Mouse (Mus musculus): ENCODE measurements around the gene Hao2.

Hao2 gene

DNA sequence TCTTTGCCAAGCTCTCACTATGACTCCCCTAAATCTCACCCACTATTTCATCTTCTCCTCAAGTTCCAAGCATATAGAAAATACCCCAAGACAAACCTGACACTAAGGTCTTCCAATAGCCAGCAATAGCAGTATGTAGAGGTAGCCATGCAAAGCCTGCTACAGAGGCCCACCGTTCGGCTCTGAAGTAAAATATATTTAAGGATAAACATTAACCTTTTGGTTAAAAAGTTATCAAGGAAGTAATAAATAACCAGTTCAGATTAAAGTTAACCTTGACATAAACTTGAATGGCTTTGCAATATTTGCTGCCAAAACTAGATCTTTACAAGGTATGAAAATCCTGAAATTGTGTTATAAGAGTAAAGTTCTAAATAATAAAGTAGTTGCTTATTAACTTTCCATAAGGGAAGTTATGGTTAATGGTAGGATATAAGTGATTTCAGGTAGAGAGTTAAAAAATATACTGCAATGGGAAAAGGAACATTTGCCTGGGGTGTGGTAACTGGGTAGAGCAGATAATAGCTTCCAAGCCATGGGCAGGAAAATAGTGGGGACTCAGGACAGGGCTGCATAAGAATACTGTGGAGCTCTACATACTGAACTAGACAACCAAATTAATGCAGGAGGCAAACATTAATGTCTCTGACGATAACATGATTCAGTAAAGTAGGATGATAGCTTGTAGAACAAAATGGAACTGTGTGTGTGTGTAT lies at the start of gene Hao2:
Gene Hao2, minus strand, starts transcription at position 183 of the 716 bp plus-strand sequence.
- no peak for DNase-seq (ENCODE audit: low read depth in 1 of 2, low spot score in 2 of 2)

DNA sequence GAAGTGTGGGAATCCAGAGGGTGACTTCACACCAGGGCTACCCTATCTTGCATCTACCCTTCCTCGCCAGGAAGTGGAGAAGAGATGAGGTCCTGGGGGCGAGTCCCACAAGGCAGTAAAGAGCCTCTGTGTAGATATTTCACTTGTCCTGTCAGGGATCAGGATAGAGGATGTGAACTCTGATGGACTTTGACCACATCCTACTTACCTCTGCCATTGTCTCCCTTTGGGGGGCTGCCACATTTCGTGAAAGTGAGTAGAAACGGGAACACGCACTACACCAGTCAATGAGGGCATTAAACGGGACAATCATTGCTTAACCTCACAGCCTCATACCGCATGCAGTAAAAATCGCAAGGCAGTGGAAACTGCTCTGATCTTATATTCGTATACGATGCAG lies 48.6 kb upstream of the Hao2 start:
- DNase-seq (ENCODE audit: low read depth in 1 of 2, low spot score in 2 of 2) = no peak

DNA sequence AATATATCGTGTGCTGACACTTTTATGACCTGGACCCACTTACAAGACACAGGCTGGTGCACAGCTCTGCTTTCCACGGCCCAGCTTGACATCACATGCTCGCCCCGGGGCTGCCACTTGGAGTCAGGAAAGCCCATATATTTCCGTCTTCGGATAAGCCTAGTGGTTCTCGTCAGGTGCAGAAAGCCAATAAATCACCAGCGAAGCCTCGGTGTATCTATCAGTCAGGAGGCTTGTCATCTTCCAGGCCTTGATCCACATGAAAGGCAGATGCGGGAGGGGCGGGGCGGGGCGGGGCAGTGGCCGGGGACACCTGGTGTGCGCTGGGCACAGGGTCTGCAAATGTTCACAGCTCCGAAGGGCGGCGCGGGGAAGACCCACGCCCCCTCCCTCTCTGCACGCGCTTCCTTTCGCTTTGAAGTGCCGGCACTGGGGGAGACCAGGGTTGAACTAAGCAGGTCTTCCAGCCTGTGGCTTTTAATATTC lies 48.1 kb upstream of the Hao2 start:
- DNase-seq (ENCODE audit: low read depth in 1 of 2, low spot score in 2 of 2) = no peak

DNA sequence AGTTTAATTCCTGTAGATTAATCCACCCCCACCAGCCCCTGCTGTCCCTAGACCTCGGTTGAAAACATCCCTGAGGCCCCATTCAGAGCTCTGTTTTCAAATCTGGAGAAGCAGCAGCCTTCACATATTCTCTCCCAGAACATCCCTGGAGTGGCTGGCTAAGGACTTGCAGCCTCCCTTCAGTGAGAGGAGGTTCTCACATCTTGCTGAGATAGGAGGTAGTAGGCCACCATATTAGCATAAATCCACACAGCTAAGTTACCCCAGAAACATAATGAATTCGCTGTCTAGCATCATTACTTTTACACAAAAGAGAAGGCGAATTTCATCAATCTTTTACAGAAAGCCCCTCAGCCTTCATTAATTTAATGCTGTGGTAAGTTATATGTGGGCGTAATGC lies 47.2 kb upstream of the Hao2 start:
- DNase-seq (ENCODE audit: low read depth in 1 of 2, low spot score in 2 of 2) = no peak

DNA sequence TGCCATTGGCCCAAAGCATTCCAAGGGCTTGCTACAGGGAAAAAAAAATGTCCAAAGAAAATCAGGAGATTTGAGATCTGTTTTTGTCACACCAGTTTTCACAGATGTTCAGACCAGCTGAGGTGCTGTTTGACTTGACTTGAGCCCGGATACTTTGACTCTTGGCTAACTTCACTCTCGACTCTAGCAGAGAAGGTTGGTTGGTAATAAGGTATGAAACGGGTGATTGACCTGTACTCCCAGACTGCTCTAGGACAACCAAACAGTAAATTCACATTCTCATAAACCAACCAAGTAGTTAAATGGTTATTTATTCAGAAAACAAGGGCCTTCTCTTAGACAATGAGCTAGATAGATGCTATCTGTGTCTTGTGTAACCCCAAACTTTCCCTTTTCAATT lies 43.4 kb upstream of the Hao2 start:
- DNase-seq (ENCODE audit: low read depth in 1 of 2, low spot score in 2 of 2) = no peak

DNA sequence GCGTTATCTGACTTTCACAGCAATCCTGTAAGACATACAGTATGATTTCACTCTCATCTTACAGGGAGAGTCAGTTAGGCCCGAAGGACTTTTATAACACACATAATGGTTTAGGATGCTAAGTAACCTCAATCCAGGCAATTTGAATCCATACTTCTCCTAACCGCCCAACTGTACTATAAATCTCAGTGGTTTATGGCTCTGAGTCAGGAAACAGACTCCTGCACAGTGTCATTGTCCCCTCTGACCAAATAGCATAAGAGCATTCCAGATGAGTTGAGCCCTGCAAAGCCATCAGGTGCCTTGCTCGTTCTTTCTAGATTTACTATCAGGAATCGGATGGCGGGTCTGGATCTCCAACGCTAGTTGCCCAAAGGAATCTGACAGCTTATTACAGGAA lies 41.6 kb upstream of the Hao2 start:
- no peak for DNase-seq (ENCODE audit: low read depth in 1 of 2, low spot score in 2 of 2)

DNA sequence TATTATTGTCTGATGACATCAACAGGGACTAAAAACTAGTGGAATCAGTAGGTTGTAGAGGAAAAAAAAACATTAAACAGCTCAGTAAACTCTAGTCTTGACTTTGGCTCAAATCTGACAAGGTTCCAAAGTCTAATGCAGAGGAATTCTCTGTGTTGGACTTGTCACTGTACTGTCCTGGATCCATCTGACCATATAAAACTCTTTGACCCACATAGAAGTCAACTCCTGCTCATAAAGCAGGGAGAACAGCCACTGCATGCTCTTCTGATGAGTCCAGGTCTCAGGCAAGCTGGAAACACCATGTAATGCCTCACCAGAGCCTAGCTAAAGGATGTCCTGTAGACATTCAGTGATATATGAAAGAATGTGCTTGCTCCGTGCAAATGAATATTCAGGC lies 41.0 kb upstream of the Hao2 start:
- DNase-seq (ENCODE audit: low read depth in 1 of 2, low spot score in 2 of 2) = no peak

DNA sequence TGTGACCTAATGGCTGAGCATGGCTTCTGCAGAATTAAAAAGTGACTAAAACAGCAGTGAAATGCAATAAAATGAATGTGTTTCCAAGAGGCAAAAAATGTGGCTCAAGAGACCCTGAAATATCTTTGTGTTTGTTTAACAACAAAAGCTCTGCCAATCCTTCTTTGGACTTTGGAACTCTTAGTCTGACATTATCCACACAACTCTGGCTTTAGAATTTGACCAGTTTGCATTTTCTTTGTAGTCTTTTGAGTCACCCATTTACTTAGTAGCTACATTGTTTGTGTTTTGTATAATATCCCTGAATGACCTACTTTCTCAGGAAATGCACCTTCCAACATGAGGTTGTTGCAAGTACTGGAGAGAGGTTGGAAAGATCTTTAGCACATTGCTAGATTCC lies 39.4 kb upstream of the Hao2 start:
- no peak for DNase-seq (ENCODE audit: low read depth in 1 of 2, low spot score in 2 of 2)

DNA sequence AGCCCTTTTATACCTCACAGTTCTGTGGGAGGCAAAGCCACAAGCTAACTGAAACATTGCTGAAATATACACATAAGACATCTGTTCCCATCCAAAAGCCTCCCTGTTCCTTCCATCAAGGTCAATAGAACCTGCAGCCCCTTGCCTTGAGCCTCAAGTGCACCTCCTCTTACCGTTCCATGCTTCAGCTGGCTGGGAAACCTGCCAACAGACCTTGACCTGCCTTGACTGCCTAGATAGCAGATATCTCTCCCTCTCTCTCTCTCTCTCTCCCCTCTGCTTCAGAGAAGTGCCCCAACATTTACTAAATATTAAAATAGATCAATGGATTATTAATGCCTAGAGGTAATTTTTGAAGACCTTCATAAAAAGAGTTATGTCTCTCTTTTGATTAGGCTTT lies 38.8 kb upstream of the Hao2 start:
- no peak for DNase-seq (ENCODE audit: low read depth in 1 of 2, low spot score in 2 of 2)

DNA sequence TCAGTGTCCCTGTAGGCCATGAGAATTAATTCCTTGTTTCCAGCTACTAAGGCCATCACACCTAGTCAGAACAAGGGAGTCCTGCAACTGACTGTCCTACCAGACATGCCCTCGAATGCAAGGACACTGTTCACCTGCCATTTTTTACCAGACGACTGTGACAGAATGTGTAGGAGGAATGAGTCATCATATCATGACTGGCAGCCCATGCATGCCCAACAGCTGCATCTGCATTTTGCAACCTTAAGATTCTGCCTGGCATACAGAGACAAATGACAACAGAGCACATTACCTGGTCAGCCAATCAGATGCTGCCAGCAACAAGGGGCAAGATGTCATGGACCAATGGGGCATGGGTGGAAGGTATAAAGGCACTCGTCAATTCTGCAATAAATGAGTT lies 27.4 kb upstream of the Hao2 start:
- no peak for DNase-seq (ENCODE audit: low read depth in 1 of 2, low spot score in 2 of 2)

DNA sequence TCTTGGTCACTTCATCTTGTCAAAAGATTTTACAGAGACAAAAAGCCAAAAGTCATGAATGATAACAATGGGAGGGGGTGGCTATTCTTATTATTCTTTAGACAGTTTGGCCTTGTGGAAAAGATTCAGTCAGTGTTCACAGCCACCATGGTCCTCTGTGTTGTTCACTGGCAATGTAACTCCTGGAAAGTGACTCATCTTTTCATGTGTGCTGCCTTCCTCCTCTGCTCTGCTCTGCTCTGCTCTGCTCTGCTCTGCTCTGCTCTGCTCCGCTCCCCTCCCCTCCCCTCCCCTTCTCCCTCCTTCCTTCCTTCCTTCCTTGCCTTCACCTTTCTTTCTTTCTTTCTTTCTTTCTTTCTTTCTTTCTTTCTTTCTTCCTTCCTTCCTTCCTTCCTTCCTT lies 24.2 kb upstream of the Hao2 start:
- DNase-seq (ENCODE audit: low read depth in 1 of 2, low spot score in 2 of 2) = no peak

DNA sequence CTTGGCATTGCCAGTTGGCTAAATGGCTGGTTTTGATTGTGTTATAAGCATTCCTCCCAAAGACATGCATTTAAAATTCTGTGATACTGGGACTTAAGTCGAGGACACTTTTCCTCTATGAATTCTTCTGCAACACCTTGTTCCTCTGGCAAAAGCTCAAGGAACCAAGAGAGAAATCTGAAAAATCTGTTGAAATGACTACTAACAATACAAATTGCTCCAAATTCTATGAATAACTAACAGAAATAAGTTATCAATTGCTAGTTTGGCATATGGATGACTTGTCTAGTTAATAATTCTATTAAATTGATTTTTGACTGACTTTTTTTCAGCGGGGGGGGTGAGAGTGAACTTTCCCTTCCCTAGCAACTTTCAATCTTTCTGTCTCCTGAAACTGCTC lies 23.8 kb upstream of the Hao2 start:
- DNase-seq (ENCODE audit: low read depth in 1 of 2, low spot score in 2 of 2) = no peak

DNA sequence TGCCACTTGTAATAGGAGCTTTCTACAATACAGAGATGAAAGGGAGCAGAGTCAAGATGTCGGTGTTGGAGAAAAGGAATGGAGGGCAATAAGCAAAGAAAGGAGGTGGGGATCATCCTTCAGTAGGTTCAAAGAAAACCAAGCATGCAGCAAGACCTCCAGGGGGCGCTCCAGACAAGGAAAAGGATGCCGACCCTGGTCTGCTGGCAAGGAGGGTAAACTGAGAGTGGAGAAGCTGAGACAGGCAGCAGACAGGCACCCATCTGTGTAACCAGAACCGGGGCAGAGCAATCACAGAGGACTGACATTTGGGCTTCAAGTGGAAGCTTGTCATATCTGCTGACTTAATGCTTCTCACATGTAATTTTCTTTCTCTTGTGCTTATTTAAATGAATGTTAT lies 22.6 kb upstream of the Hao2 start:
- no peak for DNase-seq (ENCODE audit: low read depth in 1 of 2, low spot score in 2 of 2)

DNA sequence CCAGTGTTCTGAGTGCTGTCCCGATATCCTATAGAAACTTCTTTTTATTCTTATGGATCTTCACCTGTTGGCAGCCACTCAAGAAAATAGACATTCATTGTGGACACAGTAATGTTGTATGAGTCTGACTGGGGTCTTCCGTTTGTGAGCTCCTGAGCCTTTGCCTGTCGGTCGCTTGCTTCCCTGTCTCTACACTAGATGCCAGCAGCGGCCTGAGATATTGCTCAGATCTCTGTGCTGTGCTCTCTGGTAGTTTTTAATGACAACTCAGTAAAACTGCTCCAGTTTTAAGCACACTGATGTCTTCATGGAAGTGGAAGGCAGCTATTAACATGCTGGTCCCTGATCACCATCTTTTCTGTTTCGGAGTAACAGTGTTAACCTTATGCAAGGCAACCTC lies 20.6 kb upstream of the Hao2 start:
- DNase-seq (ENCODE audit: low read depth in 1 of 2, low spot score in 2 of 2) = no peak

DNA sequence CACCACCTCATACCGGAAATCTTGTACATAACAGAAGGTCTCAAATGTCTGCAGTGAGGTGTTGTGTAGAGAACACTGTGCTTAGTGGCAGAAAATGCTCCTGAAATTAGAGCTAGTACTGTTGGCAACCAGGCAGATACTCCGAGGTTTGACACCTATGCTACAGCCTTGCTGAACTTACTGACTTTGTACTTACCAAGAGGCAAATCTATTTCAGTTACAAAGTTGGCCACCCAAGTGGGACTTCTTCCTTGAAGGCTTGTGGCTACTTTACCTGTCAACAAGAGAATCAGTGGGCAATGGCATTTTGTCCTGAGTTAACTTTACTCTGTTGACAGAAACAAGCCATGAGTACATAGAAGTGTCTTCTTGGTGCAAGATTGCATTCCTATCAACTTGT lies 4.6 kb upstream of the Hao2 start:
- no peak for DNase-seq (ENCODE audit: low read depth in 1 of 2, low spot score in 2 of 2)

DNA sequence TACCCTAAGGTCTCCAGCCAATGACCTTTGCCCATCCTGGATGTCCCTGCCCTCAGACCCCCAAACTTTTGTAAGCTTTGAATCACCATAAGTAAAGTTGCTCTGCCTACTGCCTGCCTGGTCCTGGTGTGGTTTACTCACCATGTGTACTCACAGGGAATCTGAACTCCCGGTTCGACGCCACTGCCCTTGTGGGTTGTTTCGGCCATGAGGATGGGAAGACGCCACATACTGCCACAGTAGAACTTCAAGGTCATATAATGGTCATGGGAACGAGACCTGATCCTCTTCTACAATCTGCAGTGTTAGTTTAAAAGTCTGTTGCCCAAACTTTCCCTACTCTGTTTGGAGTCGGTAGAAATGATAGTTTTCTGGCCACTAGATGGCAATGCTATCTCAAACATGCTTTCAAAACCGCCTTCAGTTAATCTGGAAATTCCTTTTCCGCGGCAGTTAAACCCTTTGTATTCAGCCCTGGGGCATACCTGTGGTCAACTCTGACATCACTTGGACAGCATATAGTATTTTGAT lies 2.1 kb upstream of the Hao2 start:
- no peak for DNase-seq (ENCODE audit: low read depth in 1 of 2, low spot score in 2 of 2)

DNA sequence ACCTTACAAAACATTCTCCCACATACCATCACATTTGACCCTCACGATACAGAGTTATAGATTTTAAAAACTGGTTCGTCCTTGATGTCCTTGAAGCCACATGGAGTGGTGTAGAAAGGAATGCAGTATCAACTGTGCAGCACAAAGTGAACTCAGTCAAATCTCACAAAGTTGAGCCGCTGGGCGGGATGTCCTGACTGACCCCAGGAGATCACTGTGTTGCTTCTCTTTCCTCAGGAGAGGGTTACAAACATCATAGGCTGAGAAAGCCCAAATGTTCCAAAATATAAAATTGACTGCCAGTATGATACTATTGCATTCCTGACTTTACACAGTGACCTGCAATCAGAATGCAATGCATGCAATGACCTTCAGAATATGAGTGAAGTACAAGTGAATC lies 2.6 kb downstream of the Hao2 start:
- no peak for DNase-seq (ENCODE audit: low read depth in 1 of 2, low spot score in 2 of 2)

DNA sequence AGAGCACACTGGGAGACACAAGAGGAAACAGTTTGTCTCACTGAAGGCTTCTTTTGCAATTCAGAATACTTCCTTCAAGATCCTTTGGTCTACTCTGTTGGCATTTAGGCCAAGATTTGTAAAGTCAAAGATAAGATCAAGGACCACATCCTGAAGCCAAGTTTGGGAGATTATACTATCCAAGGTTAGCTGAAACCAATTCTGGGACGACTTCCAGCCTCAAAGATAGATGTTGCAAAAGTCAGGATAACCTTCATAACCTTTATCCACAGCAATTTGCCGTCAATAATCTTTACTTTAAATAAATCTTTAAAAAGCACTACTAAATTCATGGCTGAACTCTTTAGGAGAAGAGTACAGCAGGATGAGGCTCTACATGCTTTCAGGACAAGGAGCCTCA lies 4.8 kb downstream of the Hao2 start:
- no peak for DNase-seq (ENCODE audit: low read depth in 1 of 2, low spot score in 2 of 2)

DNA sequence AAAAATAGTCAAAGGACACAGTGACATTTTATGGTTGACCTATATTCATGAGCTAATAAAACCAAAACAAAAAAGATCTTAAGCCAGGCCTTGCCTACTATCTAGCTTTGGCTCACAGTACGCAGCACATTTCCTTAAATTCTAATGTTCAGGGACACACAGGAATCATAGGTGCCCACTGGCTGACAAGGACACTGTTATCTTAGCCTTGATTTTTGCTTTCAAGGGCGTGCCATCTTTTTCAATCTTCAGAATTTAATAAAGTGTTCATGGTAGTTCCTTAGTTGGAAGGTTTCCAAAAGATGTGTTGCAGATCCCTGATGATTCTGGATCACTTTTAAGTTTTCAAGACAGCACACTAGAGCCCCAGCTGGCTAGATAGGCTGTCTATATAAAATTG lies 12.2 kb downstream of the Hao2 start:
- no peak for DNase-seq (ENCODE audit: low read depth in 1 of 2, low spot score in 2 of 2)

DNA sequence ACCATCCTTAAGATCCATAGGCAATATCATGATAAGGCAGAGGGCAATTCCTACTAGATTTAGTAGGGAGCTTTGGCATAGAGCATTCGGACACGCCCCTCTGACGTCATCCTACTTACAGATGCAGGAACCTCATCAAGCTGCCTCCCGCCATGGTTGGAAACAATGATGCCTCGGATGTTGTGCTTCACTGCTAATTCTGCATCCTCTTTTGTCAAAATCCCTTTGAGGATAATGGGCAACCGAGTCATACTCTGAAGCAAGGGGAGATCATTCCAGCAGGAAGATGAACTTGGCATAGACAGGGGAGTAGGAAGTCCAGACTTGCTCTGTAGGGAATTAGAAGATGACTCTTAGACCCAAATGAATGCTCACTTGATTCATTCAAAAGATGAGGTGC lies 12.8 kb downstream of the Hao2 start:
- no peak for DNase-seq (ENCODE audit: low read depth in 1 of 2, low spot score in 2 of 2)

DNA sequence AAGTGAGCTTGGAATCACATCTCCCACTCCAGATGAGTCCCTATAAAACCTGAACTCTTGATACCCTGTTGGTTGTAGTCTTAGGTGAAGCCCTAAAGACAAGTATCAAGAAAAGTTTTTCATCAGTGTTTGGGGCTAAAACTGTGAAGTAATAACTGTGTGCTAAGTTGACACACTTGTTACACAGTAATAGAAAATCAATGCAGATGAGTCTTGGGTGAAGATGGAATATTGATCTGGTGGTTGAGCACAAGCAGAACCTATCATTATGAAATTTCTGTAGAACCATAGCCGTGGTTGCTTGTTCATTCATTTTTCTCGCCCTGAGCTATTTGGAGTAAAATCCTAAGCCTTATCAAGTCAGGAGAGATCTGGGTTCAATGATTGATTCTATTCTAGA lies 24.8 kb downstream of the Hao2 start:
- no peak for DNase-seq (ENCODE audit: low read depth in 1 of 2, low spot score in 2 of 2)

DNA sequence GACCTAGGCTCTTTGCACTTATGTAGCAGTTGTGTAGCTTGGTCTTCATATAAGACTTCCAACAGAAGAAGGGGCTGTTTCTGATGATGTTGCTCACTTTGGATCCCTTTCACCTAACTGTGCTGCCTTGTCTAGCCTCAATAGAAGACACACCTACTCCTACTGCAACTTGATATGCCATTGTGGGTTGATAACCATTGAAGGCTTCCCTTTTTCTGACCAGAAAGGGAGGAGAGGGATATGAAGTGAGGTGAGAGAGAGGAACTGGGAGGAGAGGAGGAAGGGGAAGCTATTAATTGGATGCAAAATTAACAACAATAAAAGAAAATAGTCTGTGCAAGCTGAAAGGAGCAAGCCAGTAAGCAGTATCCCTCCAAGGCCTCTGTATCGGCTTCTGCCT lies 30.2 kb downstream of the Hao2 start:
- DNase-seq (ENCODE audit: low read depth in 1 of 2, low spot score in 2 of 2) = no peak

DNA sequence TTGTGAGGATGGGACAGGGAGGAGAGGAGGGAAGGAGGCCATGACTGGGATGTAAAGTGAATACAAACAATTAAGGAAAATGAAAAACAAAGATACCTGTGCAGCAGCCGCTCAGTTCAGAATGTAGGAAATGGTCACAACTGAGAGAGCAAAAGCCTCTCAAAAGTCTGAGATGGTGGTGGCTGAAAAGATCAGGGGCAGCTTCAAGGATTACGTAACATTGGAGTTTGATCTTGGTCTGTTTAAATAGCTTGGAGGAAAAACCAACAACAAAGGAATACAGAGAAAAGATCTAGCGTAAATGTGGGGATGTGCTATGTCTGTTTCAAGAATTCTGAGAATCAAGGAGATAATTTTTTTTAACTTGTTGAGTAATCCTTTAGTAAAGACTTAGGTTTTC lies 33.5 kb downstream of the Hao2 start, which contains the start of gene Hsd3b1:
Gene Hsd3b1, minus strand, starts transcription at position 219 of the 400 bp plus-strand sequence.
- DNase-seq (ENCODE audit: low read depth in 1 of 2, low spot score in 2 of 2) = no peak
